Mouse (Mus musculus): ENCODE results near the gene Rnf157.
"Not testable (repeated sequence)": the region's sequence is repeated elsewhere in the genome, so short reads cannot be mapped to it uniquely, and the experiment has no call there.

The Rnf157 gene

DNA sequence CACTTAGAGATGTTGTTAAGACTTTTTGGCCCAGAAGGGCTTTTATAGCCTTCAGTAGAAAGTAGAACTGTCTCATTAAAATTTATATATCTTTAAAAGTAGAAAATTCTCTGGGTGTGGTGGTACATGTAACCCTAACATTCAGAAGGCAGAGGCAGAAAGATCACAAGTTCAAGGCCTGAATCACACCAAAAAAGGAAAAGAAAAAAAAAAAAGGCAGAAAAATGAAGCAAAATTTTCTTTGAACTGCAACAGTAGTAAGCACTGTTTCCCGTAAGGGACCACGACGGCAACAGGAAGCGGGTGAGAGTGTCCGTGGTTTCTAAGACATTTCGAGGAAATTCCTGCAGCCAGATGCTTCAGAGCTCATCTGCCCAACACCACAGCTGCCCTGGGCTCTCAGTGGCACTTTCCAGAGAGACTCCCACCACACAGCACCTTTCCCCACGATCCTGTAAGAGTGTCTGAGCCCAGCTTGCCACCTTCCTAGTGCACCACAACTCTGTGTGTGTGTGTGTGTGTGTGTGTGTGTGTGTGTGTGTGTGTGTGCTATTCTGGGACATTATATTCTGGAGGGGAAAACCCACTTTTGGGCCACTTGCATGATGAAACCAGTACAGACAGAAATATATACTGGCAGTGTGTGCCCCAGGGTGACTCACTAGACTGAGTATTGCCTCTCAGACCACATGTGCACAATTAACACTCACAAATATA, 35.7 kb downstream of the Rnf157 start:
- DNase-seq, result no peak

DNA sequence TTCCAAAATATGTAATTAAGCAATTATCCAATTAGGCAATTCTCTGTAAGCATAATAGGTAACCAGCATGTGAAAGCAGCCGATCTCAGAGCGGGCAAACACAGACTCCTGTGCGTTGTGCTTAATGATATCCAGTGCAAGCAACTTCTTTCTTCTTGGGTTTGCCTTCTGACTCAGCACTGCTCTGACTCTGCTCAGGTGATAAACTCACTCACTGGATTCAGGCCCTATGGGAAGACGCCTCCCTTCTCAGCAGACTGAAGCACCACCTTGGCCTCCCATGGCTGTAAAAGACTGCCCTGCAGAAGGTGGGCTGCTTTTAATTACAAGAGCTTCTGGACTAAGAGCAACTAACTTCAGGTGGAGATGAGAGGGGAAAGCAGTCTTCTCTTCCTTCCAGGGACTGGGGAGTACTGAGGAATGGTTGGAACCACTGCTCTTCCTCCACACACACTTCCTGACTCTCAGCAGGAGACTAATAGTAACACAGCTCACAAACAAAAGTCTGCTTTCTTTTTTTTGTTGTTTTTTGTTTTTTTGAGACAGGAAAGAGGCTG, 40.9 kb downstream of the Rnf157 start:
- DNase-seq, result no peak

DNA sequence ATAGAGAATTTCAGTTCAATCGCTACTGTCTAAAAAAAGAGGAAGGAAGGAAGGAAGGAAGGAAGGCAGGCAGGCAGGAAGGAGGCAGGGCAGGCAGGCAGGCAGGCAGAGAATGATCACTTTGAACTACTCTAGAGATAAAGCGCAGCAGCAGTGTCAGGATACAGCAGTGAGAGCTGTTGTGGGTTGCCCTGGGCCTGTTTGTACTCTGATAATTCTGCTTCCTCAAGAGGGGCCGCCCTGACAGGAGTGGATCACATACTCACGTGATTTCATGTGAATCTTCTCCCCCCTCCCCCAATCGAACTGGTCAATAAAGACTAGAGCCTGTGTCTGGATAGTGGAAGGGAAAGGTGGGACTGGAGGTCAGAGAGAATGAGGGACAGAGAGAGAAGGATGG, 43.2 kb downstream of the Rnf157 start:
- DNase-seq, result peak in 1 of 2 experiments; percentile 16

DNA sequence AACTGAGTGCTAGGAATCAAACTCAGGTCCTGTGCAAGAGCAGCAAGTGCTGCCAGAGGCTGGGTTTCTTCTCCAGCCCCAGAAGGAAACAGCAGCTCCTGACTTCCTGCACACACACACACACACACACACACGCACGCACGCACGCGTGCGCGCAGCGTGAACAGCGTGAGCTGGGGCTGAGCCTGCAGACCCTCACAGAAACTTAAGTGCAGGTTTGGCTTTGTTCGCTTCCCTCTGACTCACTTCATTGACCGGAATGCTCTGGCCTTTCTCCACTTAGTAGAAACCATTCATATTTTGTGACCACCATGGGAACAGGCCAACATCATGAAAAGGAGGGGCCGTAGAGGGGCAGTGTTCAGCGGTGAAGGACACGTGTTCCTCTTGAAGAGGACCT, 43.8 kb downstream of the Rnf157 start:
- DNase-seq, result no peak

DNA sequence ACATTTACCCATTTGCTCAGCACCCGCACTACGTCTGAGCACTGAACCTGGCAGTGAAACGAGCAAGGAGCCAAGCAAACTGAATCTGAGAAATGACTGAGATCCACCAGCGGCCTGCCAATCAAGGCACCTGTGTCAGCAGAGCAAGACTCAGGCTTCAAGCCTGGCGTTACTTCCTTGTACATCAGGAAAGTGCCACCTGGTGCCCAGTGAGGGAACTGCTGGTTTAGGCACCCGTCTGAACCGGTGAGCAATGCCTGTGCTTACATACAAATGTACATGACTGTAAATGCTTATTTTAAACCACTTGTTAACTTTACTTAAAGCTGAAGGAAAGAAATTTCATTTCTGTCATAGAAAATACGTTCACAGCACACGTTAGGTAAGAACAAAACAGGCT, 44.7 kb downstream of the Rnf157 start:
- peak; percentile 76 to 91 for DNase-seq

DNA sequence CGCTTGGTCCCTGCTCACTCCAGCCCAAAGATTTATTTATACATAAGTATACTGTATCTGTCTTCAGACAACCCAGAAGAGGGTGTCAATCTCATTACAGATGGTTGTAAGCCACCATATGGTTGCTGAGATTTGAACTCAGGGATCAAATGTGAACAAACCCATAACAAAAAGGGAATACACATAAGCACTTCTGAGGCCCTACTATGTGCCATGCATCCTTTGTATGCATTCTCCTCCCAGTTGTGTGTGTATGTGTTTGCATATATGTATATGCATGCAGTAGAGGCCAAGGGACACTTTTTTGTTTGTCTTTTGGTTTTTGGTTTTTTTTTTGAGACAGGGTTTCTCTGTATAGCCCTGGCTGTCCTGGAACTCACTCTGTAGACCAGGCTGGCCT, 46.2 kb downstream of the Rnf157 start:
- DNase-seq, result no peak

DNA sequence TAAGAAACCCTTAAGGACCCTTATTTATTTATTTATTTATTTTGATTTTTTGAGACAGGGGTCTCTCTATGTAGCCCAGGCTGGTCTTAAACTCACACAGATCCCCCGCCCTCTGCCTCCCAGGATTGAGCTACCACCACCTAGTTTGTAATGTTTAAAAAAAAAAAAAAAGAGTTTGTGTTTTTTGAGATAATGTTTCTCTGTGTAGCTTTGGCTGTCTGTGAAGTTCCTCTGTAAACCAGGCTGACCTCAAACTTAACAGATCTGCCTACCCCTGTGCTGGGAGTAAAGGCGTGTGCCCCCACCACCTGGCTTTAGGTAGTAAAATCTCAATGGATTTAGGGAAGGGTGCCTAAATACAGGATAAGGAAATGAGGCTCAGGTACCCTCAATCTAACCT, 46.7 kb downstream of the Rnf157 start:
- no peak for DNase-seq

DNA sequence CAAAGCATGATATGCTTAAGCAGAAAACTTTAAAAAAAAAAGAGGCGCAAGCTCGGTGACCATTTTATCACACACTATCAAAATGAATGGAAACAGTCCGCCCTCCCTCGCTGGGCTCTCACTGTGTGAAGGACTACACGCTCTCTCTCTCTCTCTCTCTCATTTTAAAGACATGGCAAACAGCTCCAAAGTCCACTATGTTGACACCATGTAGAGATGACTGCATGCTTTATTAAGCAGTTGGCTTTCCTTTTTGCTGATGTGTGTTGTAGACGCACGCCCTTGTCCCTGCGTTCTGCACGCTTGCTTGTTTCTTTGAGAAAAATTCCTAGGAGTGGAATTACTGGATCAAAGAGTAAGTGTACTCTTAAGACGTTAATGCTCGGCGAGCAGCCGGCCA, 47.4 kb downstream of the Rnf157 start:
- no peak for DNase-seq

DNA sequence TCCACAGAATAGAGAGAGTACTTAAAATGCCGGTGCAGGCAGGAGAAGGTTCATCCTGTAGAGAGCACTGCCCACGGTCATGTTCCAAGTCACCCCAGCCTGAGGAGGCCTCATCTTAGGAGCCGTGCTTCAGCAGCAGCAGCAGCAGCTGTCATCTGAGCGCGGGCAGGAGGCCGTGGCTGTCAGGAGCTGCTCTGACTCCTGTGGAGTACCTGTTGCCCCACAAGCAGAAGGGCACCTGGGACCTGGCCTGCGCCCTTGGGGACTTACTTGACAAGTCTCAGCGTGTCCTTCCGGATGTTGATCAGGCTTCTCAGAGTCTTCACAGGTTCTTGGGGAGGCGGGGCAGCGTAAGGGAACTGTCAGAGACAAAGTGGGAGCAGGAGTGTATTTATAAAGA, 50.8 kb downstream of the Rnf157 start:
- no peak for DNase-seq

DNA sequence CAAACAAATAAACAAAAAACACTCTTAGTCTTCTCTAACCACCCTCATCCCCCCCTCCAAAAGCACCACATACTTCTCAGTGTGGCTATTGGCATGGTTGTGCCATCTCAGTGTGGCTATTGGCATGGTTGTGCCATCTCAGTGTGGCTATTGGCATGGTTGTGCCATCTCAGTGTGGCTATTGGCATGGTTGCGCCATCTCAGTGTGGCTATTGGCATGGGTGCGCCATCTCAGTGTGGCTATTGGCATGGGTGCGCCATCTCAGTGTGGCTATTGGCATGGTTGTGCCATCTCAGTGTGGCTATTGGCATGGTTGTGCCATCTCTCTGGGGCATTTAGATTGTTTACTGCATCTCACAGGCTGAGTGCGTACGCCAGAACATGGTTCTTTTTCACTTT, 51.9 kb downstream of the Rnf157 start:
- DNase-seq, result not testable (repeated sequence)

DNA sequence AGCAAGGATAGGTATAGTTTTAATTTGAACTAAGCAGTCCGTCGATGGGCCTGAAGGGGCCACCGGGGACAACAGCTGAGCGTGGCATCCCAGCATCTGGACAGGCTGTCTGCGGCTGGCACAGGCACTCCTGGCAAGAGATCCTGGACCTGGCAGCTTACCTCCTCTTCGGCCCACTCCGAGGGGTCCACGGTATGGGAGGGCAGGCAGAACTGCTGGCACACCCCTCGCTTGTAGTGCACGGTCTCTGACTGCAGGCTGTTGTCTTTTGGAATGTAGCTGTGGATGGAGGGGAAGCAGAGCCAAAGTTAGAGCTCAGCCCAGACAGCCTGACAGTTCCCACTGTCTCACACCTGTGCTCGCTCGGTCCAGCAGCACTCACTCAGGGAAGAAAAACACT, 53.2 kb downstream of the Rnf157 start:
- no peak for DNase-seq

DNA sequence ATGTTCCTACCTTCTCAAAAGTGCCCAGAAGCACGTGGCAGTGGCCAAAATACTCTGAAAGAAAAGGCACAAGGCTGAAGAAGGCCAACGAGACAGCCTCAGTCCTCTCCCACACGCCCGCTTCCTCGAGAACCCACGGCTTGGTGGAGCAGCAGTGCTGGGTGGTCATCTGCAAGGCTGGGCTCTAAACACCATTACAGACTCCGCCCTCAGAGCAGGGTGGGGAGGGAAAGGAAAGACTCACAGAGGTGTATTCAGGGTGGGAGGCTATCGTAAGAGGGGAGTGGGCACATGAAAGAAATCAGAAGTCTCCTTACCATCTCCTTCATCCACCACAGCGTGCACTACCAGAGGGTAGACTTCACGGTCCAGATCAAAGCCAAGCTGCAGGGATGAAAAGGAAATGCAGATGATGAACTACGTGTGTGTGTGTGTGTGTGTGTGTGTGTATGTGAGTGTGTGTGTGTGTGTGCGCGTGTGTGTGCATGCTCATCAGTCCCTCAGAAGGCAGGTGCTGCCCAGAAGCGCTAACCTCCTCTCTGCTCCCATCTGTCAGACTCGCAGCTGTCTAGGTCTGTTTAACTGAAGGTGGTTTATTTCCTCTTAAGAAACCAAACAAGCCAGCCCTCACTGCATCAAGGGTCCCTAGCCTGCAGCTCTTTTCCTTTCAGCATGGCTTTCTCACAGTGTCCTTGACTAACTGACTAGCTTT, 53.8 kb downstream of the Rnf157 start:
- DNase-seq, result no peak

DNA sequence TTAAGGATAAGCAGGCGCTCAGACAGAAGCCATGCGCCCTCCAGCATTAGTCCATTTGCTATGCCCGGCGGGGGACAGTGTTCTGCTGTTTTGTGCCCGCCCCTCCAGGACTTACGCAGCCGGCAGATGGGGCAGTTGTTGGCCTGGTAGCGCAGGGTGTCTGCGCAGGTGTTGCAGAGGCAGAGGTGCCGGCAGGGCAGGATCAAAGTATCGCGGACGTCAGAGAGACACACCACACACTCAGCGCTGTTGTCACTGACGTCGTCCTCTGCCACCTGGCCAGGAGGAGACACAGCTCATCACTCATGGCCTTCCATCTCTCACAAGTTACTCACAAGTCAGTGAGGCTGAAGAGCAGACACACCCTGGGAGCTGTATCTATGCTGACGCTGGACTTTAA, 58.3 kb downstream of the Rnf157 start:
- no peak for DNase-seq

DNA sequence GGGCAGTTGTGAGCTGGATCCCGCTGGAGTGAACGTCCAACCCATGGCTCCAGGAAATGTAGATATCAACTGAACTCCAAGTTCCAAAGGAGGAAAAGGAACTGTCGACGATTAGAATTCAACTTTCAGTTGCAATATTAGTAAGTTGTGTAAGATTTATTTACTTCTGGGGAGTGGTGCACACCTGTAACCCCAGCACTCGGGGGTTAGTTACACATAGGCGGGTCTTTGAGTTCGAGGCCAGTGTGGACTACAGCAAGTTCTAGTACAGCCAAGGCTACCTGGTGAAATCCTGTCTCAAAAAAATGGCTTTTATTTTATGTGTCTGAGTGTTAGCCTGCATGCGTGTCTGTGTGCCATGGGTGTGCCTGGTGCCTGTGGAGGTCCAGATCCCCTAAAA, 59.3 kb downstream of the Rnf157 start:
- no peak for DNase-seq

DNA sequence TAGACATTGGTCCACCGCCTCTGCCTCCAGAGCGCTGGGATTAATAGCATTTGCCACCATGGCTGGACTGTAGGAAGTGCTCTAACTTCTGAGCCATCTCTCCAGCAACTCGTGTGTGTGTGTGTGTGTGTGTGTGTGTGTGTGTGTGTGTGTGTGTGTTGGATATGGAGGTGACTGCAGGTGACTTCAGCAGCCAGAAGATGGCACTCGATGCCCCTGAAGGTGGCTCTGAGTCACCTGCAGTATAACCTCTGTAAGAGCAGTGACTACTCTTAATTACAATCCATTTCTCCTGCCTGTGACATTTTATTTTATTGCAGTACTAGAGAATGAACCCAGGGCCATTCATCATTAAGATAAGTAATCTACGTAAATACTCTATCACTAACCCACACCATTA, 61.5 kb downstream of the Rnf157 start:
- no peak for DNase-seq

DNA sequence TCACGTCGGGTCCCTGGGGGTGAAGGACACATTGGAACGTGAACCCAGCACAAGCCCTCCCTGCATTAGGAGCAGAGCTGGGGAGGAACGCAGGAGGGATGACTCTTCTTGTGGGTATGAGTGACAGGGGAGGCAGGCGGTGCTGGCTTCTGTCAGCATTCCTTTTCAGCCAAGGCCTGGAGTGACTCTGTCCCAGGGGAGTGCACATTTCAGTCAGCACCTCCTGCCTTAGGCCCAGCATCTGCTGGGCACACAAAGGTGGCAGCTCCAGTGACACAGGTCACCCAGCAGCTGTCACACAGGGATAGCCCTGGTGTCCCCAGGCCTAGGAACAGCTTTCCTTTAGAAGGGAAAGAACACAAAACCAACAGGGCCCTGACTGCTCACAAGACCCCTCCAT, 64.9 kb downstream of the Rnf157 start:
- DNase-seq, result no peak

DNA sequence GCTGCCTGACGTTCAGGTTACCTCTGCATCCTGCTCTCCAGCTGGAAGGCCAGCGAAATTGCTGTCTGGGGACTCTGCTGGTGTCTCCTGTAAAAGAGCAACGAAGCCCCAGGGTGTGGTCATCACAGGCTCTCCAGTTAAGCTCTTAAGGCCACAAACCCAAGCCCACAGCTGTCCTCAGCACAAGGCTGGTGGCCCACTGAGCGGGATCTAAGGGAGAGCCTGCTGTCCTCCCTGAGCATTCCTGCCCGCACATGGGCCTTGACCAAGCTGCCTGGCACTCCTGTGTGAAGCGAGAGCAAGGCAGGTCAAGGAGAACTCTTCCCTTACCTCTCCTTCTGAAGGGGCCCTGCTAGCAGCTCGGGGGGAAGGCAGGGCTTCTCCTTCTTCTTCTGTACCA, 65.8 kb downstream of the Rnf157 start:
- DNase-seq, result no peak

DNA sequence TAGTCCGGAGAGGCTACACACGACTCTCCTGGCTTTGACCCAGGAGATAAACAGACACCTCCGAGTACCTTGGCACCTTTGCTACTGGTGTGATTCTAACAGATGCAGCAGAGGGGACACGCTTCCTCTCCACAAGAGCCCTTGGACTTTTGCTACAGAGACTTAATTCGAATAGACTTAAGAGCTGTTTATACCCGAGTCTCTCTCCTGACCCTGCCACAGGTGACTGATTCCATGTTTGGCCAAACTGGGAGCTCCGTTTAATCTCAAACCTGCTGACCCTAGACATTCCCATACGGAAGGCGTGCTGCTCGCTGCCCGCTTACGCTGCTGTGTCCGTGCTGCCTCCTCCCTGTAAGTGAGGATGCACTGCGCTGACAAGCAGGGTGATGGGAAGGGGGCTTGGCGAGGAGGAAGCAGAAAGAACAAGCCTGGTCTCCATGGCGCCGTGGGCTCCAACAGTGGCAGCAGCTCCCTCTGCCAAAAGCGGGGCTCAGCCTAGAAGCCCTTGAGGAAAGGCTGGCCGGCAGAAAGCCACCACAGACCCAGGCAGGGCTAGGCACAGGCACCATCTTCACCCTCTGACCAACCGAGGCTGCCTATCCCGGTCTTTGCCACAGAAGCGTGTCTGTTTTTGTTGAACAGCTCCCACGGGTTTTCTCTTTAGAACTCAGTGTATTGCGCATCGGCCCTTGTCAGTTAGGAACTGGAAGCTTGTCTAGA, 70.6 kb downstream of the Rnf157 start:
- no peak for DNase-seq

DNA sequence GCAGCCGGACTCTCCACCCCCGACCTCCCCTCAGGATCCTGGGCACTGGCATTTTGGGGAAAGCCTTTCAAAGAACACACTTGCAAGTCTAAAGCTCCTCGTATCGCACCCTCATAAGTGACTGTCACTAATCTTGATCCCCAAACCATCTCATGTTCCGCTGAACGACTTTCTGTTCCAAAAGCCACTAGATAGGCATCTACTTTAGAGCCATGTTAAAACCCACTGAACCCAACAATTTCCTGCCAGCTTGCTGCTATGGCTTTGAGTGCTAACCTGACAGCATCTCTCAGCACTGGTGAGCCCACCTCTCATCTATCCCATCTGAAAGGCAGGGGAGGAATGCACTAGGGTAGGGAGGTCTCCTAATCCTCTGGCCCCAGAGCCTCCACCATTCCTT, 75.3 kb downstream of the Rnf157 start:
- no peak for DNase-seq

DNA sequence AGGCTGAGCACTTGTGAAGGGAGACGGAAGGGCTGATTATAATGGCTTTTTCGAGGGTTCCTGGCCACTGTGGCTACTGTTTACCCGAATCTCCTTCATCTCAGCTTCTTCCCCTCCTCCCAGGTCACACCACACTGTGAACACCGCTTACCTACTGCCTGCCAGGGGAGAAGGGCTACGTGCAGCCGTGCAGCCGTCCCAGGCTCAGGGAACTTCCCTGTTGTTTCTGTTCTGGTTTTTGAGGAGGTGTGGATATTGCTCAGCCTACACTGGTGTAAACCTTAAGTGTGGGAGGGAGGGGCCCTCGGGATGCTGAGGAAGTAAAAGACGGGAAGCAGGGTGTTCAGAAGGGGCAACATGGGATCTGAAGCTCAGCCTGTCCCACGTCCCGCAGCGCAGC, 75.8 kb downstream of the Rnf157 start:
- no peak for DNase-seq

DNA sequence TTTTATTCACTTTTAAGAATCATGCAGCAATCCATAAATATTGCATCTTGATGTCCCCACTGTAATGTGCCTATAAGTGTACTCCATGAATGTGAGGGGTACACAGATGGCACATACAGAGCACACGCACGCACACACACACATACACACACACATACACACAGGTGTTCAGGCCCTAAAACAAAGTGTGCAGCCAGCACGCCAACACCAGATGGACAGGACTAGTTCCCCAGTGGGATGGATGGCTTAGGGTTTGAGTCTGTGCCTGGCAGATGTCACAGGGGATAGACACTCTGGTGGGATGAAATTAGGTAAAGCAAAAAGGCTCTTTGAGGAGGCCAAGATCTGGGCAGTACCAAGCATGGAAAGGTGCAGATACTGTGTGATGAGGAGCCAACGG, 76.4 kb downstream of the Rnf157 start:
- DNase-seq, result no peak

DNA sequence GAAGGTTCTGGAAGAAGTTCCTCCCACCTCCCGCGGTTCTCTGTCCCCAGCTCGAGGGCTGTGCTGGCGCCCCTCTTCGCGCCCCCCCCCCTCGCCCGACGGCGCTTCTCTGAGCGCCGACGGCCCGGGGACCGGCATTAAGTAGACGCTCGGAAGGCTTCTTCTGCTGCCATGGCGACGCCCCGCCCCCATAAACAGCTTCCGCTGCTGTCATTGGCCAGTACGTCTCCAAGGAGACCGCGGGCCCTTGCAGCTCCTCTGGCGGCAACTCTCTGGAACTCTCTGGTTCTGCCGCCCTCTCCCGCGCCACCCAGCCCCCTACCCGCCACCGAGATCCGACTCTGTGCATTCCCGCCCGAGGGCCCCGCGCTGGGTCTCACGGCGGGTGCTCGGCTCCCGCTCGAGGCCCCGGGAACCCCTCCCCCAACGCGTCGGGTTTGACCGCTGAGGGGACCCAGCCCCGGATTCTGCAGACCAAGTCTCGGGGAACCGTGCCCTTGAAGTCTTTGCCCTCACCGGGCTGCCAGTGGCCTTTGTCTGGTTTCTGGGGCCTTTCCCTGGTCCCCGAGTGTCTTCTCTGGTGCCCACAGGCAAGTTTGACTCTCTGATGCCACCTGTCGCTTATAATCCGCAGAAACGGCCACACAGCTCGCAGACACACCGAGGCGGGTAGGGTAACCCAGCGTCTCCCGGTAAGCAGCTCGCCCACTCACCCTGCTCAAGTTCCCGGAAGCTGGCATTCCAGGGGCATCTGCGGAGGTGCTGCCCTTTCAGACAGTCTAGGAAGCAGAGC, 77.4 kb downstream of the Rnf157 start, which contains the start of gene Foxj1:
Gene Foxj1, minus strand, starts transcription at position 156 of the 793 bp plus-strand sequence.
- peak; percentile 90 to 97 for DNase-seq

DNA sequence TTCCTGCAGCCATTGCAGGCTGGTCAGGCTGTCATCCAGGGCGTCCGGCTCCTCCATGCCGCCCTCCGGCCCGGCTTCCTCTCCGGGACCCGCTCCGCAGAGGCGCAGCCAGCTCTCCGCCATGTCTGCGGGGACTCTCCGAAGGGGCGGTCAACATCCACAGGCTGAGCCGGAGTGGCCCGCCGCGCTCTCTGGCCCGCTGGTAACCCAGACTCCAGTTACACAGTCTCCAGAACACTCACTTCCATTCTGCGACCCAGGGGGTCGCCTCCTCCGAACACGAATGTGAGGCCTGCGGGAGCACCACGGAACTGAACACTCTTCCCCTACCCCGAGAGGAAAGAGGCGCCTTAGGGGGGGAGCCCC, 78.4 kb downstream of the Rnf157 start:
- DNase-seq, result no peak
